Mouse (Mus musculus) kidney, adult 9 months (tissue): Measurements from ENCODE around the gene Srsf3.
A peak's percentile ranks its signal among the peaks of the same experiment; 100 is the strongest.
"Not testable (repeated sequence)": the region's sequence is repeated elsewhere in the genome, so short reads cannot be mapped to it uniquely, and the experiment has no call there.

Experiments used
- DNase-seq: peaks from one replicate; pipeline ENCODE4 v3.0.0; 2022

Srsf3 gene

GRCm38 (mm10) chr17:29032274-29033069 is at the start of gene Srsf3:
Gene Srsf3, plus strand, starts transcription at chr17:29032628.
- peak; percentile 99 for DNase-seq

GRCm38 (mm10) chr17:28984724-28985420 is 47.6 kb upstream of the Srsf3 start:
- no peak for DNase-seq

- DNase-seq = peak; percentile 32
These were observed 45.6 kb upstream of the Srsf3 start for GRCm38 (mm10) chr17:28986833-28987232.

- DNase-seq = peak; percentile 52
These were observed 44.7 kb upstream of the Srsf3 start for GRCm38 (mm10) chr17:28987713-28988112.

GRCm38 (mm10) chr17:28988291-28988690 is 44.1 kb upstream of the Srsf3 start:
- DNase-seq = no peak

GRCm38 (mm10) chr17:28988996-28989395 is 43.4 kb upstream of the Srsf3 start:
- no peak for DNase-seq

- DNase-seq = no peak
These were observed 42.4 kb upstream of the Srsf3 start for GRCm38 (mm10) chr17:28990060-28990459.

GRCm38 (mm10) chr17:28991286-28991685 is 41.1 kb upstream of the Srsf3 start:
- no peak for DNase-seq

- peak; percentile 87 for DNase-seq
These were observed 40.3 kb upstream of the Srsf3 start for GRCm38 (mm10) chr17:28992105-28992504.

- DNase-seq = not testable (repeated sequence)
These were observed 39.4 kb upstream of the Srsf3 start for GRCm38 (mm10) chr17:28993004-28993403.

- DNase-seq = no peak
These were observed 37.8 kb upstream of the Srsf3 start for GRCm38 (mm10) chr17:28994615-28995014.

- DNase-seq = no peak
These were observed 32.0 kb upstream of the Srsf3 start for GRCm38 (mm10) chr17:29000465-29000864.

- no peak for DNase-seq
These were observed 28.7 kb upstream of the Srsf3 start for GRCm38 (mm10) chr17:29003740-29004139.

GRCm38 (mm10) chr17:29005002-29005401 is 27.4 kb upstream of the Srsf3 start:
- no peak for DNase-seq

GRCm38 (mm10) chr17:29006812-29007211 is 25.6 kb upstream of the Srsf3 start:
- DNase-seq = no peak

GRCm38 (mm10) chr17:29007243-29007640 is 25.2 kb upstream of the Srsf3 start:
- DNase-seq = no peak

GRCm38 (mm10) chr17:29007641-29008325 is 24.6 kb upstream of the Srsf3 start, which contains the start of gene Stk38:
Gene Stk38, minus strand, starts transcription at chr17:29007995.
- DNase-seq = peak; percentile 94

- no peak for DNase-seq
These were observed 24.1 kb upstream of the Srsf3 start for GRCm38 (mm10) chr17:29008326-29008650.

- no peak for DNase-seq
These were observed 23.2 kb upstream of the Srsf3 start for GRCm38 (mm10) chr17:29009181-29009580.

- no peak for DNase-seq
These were observed 18.2 kb upstream of the Srsf3 start for GRCm38 (mm10) chr17:29014235-29014634.

- peak; percentile 64 for DNase-seq
These were observed 16.8 kb upstream of the Srsf3 start for GRCm38 (mm10) chr17:29015638-29016037.

- no peak for DNase-seq
These were observed 15.7 kb upstream of the Srsf3 start for GRCm38 (mm10) chr17:29016705-29017104.

GRCm38 (mm10) chr17:29018292-29018984 is 14.0 kb upstream of the Srsf3 start:
- DNase-seq = no peak
